Mouse (Mus musculus) E14TG2a.4 (cell line): ENCODE results near the gene Polr2a.

Experiments
- H3K27me3 ChIP-seq: 2 replicates; pipeline ENCODE4 v1.6.1; 2014; ENCODE audit warnings: low read length, control low read depth; ENCODE audit not compliant: insufficient read depth
- H3K36me3 ChIP-seq: 2 replicates; pipeline ENCODE4 v1.6.1; 2014; ENCODE audit warnings: low read length, control low read depth; ENCODE audit not compliant: insufficient read depth
- H3K4me1 ChIP-seq: replicated peaks from 2 replicates; pipeline ENCODE4 v1.6.1; 2014; ENCODE audit warnings: low read depth, low read length, control low read depth
- H3K4me3 ChIP-seq: replicated peaks from 2 replicates; pipeline ENCODE4 v1.5.1; 2014; ENCODE audit warnings: mild to moderate bottlenecking, low read length
- H3K9me3 ChIP-seq: 2 replicates; pipeline ENCODE4 v1.6.1; 2014; ENCODE audit warnings: low read length, control low read depth
- CTCF ChIP-seq: conservative IDR thresholded peaks from 2 replicates; pipeline ENCODE4 v1.5.1; 2014; ENCODE audit warnings: low read length
- NANOG ChIP-seq: IDR thresholded peaks from 2 replicates; pipeline ENCODE4 v1.6.1; 2014; ENCODE audit warnings: borderline replicate concordance, low read length, mixed read lengths
- POU5F1 ChIP-seq: IDR thresholded peaks from 2 replicates; pipeline ENCODE4 v1.6.1; 2014; ENCODE audit warnings: low read length, borderline replicate concordance

Polr2a gene

GRCm38 (mm10) chr11:69801379-69801977 is 43.0 kb upstream of the Polr2a start, which contains the start of gene Fgf11:
Gene Fgf11 (minus strand): TSS chr11:69801857.
- TF ChIP-seq POU5F1 (no peak), CTCF (no peak), NANOG (no peak)
- H3K27me3 ChIP-seq, result peaks cover 77% of the 10 kb centered on the region
- no peaks in the 10 kb centered on the region for H3K9me3 ChIP-seq
- peaks cover 72% of the 10 kb centered on the region for H3K4me1 ChIP-seq
- H3K4me3 ChIP-seq, result peak within 1 kb of the TSS; percentile 83
- H3K36me3 ChIP-seq, result no peaks in the 10 kb centered on the region

- Histone ChIP-seq H3K4me3 (peak overlapping the region; percentile 83), H3K36me3 (no peaks in the 10 kb centered on the region), H3K27me3 (peaks cover 83% of the 10 kb centered on the region), H3K9me3 (no peaks in the 10 kb centered on the region), H3K4me1 (peaks cover 72% of the 10 kb centered on the region)
- TF ChIP-seq NANOG, result no peak
- TF ChIP-seq CTCF, result no peak
- TF ChIP-seq POU5F1, result no peak
These were observed 42.2 kb upstream of the Polr2a start for GRCm38 (mm10) chr11:69800392-69801197.

GRCm38 (mm10) chr11:69800138-69800391 is 41.6 kb upstream of the Polr2a start:
- no peak for TF ChIP-seq POU5F1
- no peak for TF ChIP-seq CTCF
- no peak for TF ChIP-seq NANOG
- peaks cover 81% of the 10 kb centered on the region for H3K27me3 ChIP-seq

GRCm38 (mm10) chr11:69799394-69800137 is 41.1 kb upstream of the Polr2a start:
- Histone ChIP-seq H3K4me1 (peaks cover 67% of the 10 kb centered on the region), H3K4me3 (peak overlapping the region; percentile 83), H3K36me3 (no peaks in the 10 kb centered on the region), H3K9me3 (no peaks in the 10 kb centered on the region), H3K27me3 (peaks cover 76% of the 10 kb centered on the region)
- TF ChIP-seq CTCF, result no peak
- no peak for TF ChIP-seq POU5F1
- TF ChIP-seq NANOG, result no peak

More at GRCm38 (mm10) chr11:69800138-69800391, 41.6 kb upstream of the Polr2a start:
- Histone ChIP-seq H3K9me3 (no peaks in the 10 kb centered on the region), H3K36me3 (no peaks in the 10 kb centered on the region), H3K4me1 (peaks cover 68% of the 10 kb centered on the region), H3K4me3 (peak overlapping the region; percentile 83)

- no peaks in the 10 kb centered on the region for H3K9me3 ChIP-seq
- TF ChIP-seq CTCF (no peak), NANOG (no peak), POU5F1 (no peak)
- H3K4me1 ChIP-seq, result peaks cover 65% of the 10 kb centered on the region
- H3K36me3 ChIP-seq, result no peaks in the 10 kb centered on the region
- no peak overlapping the region for H3K4me3 ChIP-seq
- peaks cover 69% of the 10 kb centered on the region for H3K27me3 ChIP-seq
These were observed 39.5 kb upstream of the Polr2a start for GRCm38 (mm10) chr11:69797924-69798323.

GRCm38 (mm10) chr11:69795983-69796435 is 37.6 kb upstream of the Polr2a start:
- Histone ChIP-seq H3K36me3 (no peaks in the 10 kb centered on the region), H3K9me3 (no peaks in the 10 kb centered on the region), H3K4me3 (peak overlapping the region; percentile 87), H3K27me3 (peaks cover 65% of the 10 kb centered on the region), H3K4me1 (peaks cover 49% of the 10 kb centered on the region)
- TF ChIP-seq CTCF, result no peak
- no peak for TF ChIP-seq POU5F1
- TF ChIP-seq NANOG, result no peak

- no peaks in the 10 kb centered on the region for H3K36me3 ChIP-seq
- no peaks in the 10 kb centered on the region for H3K9me3 ChIP-seq
- peaks cover 43% of the 10 kb centered on the region for H3K4me1 ChIP-seq
- H3K27me3 ChIP-seq, result peaks cover 60% of the 10 kb centered on the region
- H3K4me3 ChIP-seq, result peak within 1 kb of the TSS; percentile 87
- no peak for TF ChIP-seq POU5F1
- TF ChIP-seq NANOG, result no peak
- no peak for TF ChIP-seq CTCF
These were observed 36.9 kb upstream of the Polr2a start, which contains the start of gene Chrnb1 for GRCm38 (mm10) chr11:69795168-69795982. Gene Chrnb1 (minus strand): TSS chr11:69795943.
